Mouse (Mus musculus) bone marrow macrophage, adult 2 months (primary cell): ENCODE measurements around the gene Smarcc2.

Experiments
- CTCF ChIP-seq: IDR thresholded peaks from 2 replicates; pipeline ENCODE4 v1.5.1; 2012; ENCODE audit warnings: low read depth, mild to moderate bottlenecking, low read length, moderate library complexity
- POLR2A ChIP-seq: IDR thresholded peaks from 2 replicates; pipeline ENCODE4 v1.6.1; 2012; ENCODE audit warnings: mild to moderate bottlenecking, low read depth, low read length, borderline replicate concordance

DNA sequence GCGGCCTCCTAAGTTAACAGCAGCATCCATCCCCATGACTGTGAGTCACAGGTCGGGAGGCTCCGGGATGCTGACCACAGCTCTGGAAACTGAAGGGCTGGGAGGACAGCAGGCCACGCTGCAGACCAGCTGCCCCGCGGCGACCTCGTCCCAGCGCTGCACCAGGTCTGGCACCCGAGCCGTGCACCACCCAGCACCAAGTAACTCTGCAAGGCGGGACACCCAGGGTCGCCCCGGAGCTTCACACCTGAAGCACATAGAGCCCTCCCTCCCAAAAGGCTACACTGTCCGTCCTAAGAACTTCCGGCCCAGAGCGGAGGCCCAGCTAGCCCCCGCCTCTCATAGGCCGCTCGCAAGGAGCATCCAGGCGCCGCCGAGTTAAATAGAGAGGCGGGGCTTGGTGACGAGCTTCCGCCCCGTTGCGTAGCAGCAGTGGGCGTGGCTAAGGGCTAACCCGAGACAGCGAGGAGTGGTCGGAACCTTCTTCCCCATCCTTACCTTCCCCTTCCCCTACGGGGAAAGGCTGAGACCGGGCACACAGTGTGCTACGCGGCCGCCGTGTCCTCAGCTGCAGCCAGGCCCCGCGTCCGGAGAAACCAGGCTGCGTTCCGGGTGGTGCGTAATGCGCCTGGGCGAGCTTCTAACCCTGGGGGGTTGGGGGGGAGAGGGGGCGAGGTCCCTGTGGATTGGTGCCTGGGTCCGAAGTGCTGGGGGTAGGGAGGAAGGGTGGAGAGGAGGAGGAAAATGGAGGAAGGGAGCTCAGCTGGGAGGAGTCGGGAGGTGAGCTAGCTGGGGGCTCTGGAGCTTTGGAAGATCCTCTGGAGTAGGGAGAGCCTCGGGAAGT is 47.6 kb upstream of the Smarcc2 start, which contains the start of the genes Nabp2 and Rnf41:
- TF ChIP-seq CTCF (no peak), POLR2A (no peak)
